Mouse (Mus musculus): Measurements from ENCODE around the gene Narfl.

Narfl gene

GRCm38 (mm10) chr17:25762591-25762990 lies 11.0 kb upstream of the Narfl start:
- in situ Hi-C loops (cut with MseI, MboI) = no loop called here

GRCm38 (mm10) chr17:25765886-25766285 lies 7.7 kb upstream of the Narfl start:
- in situ Hi-C loops (cut with MseI, MboI) = loop anchor here in 1 of 2 experiments (5.0 kb wide), 1 partner anchor 36 kb away; no protein-coding TSS in a partner anchor

GRCm38 (mm10) chr17:25769331-25769730 lies 4.2 kb upstream of the Narfl start:
- in situ Hi-C loops (cut with MseI, MboI) = loop anchor here in 1 of 2 experiments (5.0 kb wide), 1 partner anchor 33 kb away; no protein-coding TSS in a partner anchor

- in situ Hi-C loops (cut with MseI, MboI) = no loop called here
Measured at GRCm38 (mm10) chr17:25775318-25776062, 1.9 kb downstream of the Narfl start.

GRCm38 (mm10) chr17:25777948-25778347 lies 4.4 kb downstream of the Narfl start:
- in situ Hi-C loops (cut with MseI, MboI) = no loop called here

GRCm38 (mm10) chr17:25781339-25781738 lies 7.8 kb downstream of the Narfl start:
- in situ Hi-C loops (cut with MseI, MboI) = no loop called here

- in situ Hi-C loops (cut with MseI, MboI) = no loop called here
Measured at GRCm38 (mm10) chr17:25783086-25783485, 9.5 kb downstream of the Narfl start.

GRCm38 (mm10) chr17:25783861-25784574 lies 10.4 kb downstream of the Narfl start:
- in situ Hi-C loops (cut with MseI, MboI) = no loop called here

GRCm38 (mm10) chr17:25785281-25785745 lies 11.7 kb downstream of the Narfl start, which contains the start of gene Haghl:
TSS of gene Haghl (minus strand) at chr17:25785673.
- in situ Hi-C loops (cut with MseI, MboI) = no loop called here

GRCm38 (mm10) chr17:25786280-25786679 lies 12.7 kb downstream of the Narfl start, which contains the start of gene Ccdc78:
TSS of gene Ccdc78 (plus strand) at chr17:25786580.
- in situ Hi-C loops (cut with MseI, MboI) = no loop called here

GRCm38 (mm10) chr17:25786781-25787504 lies 13.4 kb downstream of the Narfl start:
- in situ Hi-C loops (cut with MseI, MboI) = no loop called here

GRCm38 (mm10) chr17:25791320-25791842 lies 17.8 kb downstream of the Narfl start:
- in situ Hi-C loops (cut with MseI, MboI) = no loop called here

GRCm38 (mm10) chr17:25791843-25792527 lies 18.4 kb downstream of the Narfl start:
- in situ Hi-C loops (cut with MseI, MboI) = no loop called here

GRCm38 (mm10) chr17:25792615-25793014 lies 19.0 kb downstream of the Narfl start, which contains the start of gene Fam173a:
TSS of gene Fam173a (minus strand) at chr17:25792901.
- in situ Hi-C loops (cut with MseI, MboI) = no loop called here

- in situ Hi-C loops (cut with MseI, MboI) = no loop called here
Measured at GRCm38 (mm10) chr17:25794197-25794596, 20.6 kb downstream of the Narfl start.

GRCm38 (mm10) chr17:25794998-25795397 lies 21.4 kb downstream of the Narfl start:
- in situ Hi-C loops (cut with MseI, MboI) = no loop called here

GRCm38 (mm10) chr17:25795609-25796092 lies 22.1 kb downstream of the Narfl start, which contains the start of gene AC134908.4:
TSS of gene AC134908.4 (minus strand) at chr17:25795659.
- in situ Hi-C loops (cut with MseI, MboI) = no loop called here

- in situ Hi-C loops (cut with MseI, MboI) = no loop called here
Measured at GRCm38 (mm10) chr17:25796211-25796771, 22.7 kb downstream of the Narfl start.

GRCm38 (mm10) chr17:25796951-25797369 lies 23.4 kb downstream of the Narfl start, which contains the start of gene Metrn:
TSS of gene Metrn (minus strand) at chr17:25797136.
- in situ Hi-C loops (cut with MseI, MboI) = no loop called here

GRCm38 (mm10) chr17:25801029-25801428 lies 27.5 kb downstream of the Narfl start:
- in situ Hi-C loops (cut with MseI, MboI) = loop anchor here in 1 of 2 experiments (5.0 kb wide), 2 partner anchors 34 to 69 kb away; no protein-coding TSS in a partner anchor

Measured in mouse trophoblast stem cell (cell line).